Mouse (Mus musculus) induced T-regulatory cell, adult 2 months (primary cell): ENCODE data around the gene Tmem242.

Source experiments
- DNase-seq: peaks from one replicate; pipeline ENCODE4 v3.0.0-alpha.2; 2012; ENCODE audit warnings: low read depth

The Tmem242 gene

DNA sequence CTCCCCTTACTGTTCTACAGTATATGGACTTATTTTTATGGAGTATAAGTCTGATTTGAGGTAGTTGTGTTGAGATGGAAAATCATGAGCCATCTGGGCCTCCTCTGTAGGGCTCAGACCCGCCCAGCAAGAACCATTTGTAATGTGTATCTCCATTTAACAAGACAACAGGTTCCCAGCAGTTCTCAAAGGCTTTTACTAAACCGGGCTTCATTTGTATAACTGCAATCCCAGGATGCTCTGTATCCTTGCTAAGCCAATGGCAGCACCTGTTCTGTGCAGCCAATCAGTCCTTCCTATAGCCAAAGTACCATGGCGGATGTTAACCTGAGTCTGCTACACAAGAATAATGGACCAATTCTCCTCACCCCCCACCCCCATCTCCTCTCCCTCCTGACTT lies 23.5 kb downstream of the Tmem242 start:
- no peak for DNase-seq

DNA sequence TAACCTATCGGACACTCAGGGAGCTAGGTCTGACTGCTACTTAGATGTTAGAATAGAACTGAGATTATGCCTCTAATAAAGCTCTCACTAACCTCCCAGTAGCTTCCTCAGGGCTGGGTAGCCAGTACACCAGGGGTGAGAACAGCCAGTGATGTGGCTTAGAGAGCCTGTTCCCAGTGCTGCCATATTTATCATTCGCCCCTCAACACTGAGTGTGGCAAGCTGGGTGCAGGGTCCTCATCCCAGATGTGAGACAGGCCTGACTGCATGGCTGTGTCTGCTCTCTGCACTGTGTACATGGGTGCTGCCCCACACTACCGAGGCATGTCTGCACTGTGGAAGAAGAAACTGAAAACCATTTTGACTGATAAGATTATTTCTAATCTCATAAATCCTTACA lies 26.0 kb downstream of the Tmem242 start:
- DNase-seq, result no peak

DNA sequence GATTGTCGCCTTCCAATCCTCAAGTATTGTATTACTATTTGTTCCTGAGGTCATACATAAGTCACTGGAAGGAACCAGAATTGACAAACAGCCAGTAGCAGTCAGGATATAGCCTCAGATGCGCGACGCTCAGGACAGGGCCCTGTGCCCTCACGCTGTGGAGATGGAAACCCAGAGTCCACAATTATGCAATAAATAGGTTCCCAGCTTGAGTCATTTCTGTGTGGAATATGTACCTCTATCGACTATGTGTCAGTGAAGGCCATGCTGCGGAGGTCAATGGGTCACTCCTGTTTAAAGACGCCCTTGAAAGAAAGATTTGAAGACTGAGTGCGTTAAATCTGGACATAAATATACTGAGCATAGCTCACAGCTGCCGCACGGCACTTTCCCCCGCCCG lies 26.7 kb downstream of the Tmem242 start:
- no peak for DNase-seq

DNA sequence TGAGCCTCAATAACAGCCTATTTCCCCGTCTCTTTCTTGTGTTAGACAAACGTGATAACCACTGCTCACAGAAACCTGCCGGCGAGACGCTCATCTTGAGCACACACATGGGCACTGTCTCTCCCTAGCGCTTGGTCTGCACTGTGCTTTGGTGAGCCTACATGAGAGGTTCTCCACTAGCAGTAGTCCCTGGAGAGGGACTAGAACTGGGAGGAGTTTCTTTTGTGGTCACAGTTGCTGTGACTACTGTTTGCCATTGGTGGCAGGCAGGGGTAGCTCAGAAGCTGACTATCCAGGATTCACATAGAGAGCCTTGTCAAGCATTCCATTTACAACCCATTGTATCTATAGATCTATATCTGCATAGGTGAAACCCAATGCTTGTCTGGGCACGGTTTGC lies 27.3 kb downstream of the Tmem242 start:
- DNase-seq, result no peak

DNA sequence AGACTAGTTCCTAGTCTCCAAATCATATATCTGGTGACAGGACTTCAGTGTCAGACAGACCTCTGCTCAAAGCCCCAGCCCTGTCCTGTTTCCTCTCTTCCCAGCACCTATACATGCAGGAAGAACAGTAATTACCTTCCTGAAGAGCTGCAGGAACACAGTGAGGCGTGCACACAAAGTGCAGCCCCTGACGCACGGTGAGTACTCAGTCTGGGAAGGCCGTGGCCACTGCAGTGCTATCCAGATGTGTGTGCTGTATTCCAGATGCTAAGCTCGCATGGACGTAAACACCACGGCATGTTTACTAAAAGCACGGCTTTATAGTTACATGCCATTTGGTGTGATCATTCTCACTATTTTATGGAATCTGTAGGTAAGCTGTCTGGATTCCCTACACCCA lies 27.8 kb downstream of the Tmem242 start:
- no peak for DNase-seq

DNA sequence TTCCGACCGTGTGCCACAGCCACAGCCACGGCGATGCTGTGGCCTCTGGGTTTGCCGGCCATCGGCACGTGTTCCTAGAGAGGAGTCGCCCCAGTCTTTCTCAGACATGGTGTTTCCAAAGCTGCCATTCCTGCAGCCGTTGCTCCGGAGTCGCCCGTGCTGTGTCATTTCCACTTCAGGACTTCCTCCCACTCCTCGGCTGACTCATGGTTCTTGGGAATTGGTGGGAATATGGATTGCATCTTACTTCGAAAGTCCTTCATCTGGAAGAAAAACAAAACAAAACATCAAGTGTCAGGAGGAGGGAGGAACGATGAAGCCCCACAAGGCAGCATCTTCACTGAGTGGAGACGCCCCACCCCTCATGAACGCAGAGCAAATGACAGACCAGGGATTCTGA lies 28.9 kb downstream of the Tmem242 start:
- no peak for DNase-seq

DNA sequence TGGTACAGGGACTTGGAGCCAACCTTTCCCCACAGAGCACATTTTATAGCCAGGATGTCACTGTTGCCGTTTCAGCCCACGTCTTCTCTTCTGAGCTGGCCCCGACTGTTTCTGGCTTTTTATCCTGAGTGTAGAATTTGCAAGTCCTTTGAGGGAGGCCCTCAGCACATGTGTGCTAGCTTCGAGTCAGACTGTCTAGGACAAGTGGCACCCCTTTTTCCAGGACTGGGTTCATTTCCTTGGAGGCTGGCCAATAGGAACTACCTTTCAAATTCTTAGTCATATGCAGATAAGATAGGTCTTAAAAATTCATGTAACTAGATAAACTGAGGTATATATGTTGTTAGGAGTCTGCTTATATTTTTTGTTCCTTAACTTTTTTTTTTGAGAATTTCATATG lies 29.7 kb downstream of the Tmem242 start:
- no peak for DNase-seq

DNA sequence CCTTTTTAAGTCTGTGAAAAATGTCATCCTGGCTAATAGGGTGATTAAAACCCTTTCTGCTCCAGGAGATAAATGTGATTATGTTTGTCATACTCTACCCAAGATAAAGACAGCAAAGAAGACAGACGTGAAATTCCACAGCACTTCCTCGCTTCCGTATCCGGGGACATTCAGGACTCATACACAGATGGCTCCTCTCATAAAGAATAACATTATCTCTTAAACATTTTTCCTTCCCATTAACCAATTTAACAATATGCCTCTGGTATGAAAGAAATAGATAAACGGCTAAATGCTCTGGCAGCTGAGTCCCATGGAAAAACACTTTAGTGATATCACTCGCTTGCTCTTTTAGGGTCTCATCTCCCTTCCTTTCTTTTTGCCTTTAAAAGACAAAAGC lies 33.0 kb downstream of the Tmem242 start:
- no peak for DNase-seq

DNA sequence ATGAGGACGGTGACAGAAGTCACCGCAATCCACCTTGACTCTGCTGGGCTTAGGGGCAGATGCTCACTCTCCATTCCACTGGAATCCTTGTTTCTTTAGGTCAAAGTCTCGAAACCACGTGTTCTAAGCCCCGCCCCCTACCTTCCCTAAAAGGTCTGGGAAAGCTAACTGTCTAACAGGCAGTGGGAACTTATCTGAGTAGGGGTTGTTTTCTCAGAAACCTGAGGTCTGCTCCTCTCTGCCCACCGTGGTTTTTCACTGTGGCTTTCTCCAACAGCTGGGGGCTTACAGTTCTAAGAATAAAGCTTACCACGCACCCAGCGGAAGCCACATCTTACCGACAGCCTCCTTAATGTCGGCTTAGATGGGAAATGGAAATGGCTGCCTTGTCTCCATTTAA lies 33.5 kb downstream of the Tmem242 start:
- DNase-seq, result no peak

DNA sequence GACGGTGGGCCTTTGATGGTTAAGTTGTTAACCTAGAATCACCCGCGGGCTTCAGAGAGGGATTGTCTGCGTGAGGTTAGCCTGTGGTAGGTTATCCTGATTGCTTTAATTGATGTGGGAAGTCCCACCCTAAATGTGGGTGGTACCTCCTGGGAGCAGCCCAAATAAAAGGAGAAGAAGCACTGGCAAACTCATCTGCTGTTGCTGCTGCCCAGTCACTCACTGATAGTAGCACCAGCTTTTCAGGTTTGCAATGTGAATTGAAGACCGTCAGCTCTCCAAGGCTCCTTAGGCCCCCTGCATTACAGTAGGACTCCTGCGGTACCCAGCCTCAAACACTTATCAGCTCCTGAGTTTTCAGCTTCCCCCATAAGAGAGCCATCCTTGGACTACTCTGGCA lies 36.2 kb downstream of the Tmem242 start:
- no peak for DNase-seq

DNA sequence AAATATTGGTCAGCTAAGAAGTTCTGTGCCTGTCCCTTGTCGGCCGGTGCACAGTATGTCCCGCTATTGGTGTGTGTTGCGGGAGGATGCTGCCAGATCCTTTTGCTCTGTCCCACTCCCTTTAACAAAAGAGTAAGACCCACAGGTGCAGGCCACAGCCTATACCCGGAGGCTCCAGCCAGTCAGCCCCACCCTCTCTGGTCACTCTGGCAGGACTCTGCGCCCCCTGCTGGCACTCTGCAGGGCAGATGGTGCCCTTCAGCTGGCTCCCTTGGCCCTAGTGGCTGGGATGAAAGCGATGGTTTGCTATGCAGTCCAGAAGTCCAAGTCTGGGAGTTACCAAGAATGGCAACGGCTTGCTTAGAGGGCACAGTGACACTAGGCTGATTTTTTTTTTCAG lies 37.4 kb downstream of the Tmem242 start:
- peak; percentile 70 for DNase-seq

DNA sequence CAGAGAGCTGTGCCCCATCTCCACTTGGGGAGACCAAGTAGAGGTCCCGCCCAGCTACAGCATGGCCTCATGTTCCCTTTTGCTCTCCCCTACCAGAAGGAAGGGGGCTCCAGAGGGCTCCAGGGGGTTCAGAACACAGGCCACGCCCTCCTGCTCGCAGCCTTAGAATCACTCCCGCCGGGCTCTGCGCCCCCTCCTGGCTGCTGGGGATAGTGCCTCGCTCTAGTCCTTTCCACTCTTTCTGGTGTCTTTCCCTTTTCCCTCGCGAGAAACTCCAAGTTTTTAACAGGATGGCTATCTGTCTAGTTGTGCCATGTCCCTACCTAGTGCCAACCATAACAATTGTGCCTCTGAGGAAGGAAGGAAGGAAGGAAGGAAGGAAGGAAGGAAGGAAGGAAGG lies 38.0 kb downstream of the Tmem242 start:
- DNase-seq, result peak; percentile 77

DNA sequence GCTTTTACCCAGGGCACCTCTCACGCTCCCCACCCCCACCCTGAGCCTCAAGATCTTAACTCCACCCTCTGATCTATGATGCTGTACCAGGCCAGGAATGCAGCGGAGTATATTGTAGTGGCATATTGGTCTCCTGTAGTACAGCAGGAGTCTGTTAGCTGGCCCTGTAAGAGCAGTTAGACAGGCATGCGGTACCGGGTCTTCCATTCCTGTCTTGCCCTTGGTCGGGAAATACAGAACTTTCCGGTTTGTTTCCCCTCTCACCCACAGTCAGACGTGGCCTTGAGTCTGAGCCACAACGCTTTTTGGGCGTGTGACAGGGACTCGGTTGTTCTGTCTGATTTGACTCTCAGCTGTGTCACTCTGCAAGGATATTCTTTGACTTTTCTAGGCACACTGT lies 38.8 kb downstream of the Tmem242 start:
- no peak for DNase-seq

DNA sequence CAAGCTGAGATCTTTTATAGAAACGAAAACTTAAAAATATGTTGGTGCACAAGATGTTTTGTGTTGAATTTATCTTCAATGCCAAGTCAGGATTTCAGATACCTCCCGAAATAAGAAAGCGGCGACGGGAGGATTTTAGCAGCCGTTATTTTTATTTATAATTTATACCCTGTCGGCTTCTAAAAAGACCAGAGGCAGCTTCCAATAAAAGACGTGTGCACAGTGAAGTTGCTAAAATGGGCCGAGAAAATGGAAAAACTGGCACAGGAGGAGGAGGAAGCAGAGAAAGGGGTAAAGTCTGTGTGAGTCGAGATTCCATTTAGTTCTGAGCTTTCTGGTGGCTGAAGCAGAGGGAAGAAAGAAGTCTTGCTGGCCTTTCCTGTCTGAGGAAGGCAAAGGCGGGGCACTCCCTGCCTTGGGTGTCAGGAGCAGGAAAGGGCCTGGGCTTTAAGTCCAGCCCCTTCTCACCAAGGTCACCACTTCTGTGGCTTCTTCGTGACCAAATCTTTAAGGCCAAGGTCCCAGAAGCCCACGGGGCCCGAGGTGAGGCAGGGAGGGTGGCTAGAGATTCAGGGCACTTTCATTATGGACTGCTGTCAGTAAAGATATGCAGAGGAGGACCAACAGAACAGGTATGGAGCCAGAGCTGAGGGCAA lies 39.5 kb downstream of the Tmem242 start:
- DNase-seq, result no peak

DNA sequence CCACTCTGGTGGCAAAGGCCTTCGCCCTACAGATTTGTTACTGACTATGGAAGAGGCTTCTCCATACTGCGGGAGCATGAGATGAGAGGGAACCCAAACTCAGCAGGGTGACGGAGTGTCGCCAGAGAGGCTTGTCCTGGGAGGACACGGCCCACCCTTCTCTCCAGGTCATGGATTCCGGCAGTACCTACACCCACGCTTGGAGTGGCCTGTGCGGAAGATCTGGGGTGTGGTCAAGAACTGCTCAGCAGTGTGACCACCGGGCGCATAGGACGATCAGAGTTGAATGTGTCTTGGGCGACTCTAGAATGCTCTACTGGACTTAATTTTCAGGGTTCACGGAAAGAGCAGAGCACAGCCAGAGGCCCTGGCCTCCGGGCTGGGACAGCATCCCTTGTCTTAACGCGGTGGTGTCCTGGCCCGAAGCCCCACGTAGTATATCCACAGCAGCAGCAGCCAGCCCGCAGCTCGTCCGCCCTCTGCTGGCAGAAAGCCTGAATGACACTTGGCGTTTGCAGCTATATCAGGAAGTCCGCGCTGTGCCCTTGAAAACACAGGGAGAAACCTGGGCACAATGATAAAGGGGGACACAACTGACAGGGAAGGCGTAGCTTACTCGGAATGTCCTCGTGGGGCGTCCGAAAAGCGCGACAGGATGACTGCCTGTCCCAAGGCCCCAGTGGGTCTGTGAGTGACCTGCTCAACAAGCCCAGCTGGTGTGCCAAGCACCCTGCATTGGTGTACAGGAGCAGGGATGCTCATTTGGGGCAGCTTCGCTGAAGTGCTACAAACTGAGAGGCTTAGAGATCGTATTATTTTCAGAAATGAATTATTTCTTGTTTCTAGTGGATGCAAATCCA lies 42.7 kb downstream of the Tmem242 start:
- peak; percentile 84 for DNase-seq

DNA sequence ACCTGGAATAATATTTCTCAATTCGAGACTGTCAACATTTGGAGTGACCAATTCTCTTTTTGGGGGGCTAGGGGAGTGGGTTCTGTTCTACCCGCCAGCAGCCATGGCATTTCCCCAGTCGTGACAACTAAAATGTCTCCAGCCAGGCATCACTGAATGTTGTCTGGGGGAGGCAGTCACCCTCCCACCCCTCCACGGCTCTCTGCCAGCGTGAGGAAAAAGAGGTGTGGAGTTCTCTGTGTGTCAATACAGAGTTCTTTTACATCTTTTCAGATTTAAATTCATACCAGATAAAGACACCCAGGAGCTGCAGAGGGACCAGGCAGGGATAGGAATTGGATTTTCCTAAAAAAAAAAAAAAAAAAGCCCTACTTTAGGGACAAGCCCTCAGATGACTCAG lies 43.8 kb downstream of the Tmem242 start:
- no peak for DNase-seq

DNA sequence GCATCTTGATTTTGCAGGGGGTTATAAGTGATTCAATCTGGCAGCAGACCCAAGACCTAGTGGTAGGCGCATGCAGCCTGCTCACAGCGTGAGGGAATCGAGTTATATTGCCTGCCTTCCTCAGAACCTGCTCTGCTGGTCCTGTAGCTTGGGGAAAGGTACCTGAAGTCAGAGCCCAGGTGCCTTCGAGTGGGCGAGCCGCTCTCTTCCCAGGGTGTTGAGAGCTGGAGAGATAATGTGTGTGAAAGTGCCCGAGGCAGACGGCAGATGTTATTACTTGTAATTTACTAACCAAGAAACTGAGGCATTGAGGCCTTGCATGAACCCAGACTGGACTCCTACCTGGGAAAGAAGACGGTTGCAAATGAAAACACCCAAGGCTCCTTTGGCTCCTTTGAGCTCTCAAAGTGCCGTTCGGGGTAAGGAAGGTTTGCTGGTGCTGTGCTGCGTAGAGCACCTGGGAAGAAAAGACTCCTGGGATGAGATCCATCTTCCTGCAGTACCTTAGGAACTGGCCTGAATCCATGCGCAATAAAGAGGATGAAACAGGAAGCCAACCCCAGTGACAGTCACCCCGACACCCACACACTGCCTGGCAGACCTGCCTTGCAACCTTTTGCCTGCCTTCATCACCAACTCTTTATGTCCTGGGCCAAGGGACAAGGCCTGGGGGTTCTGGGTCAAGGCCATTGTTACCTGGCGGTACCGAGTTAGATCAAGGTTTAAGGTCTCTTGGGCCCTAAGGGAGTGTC lies 44.4 kb downstream of the Tmem242 start:
- DNase-seq, result no peak

DNA sequence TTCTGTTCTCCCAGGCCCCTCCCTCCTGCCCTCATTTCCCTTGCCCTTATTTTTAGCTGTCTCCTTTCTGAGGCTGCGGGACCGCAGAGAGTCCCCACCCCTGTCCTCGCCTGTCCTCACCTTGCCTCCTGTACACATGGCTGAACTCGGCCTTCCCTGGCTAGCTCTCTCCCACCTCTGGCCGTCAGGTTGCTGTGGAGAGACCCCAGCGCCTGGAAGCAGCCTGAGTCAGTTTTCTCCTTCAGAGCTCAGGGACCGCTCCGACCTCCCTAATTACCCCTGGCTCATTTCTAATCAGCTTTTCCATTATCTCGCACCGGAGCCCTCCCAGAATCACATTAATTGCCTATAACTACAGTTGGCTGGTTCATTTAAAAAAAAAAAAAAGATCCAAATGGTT lies 49.4 kb downstream of the Tmem242 start:
- DNase-seq, result no peak

DNA sequence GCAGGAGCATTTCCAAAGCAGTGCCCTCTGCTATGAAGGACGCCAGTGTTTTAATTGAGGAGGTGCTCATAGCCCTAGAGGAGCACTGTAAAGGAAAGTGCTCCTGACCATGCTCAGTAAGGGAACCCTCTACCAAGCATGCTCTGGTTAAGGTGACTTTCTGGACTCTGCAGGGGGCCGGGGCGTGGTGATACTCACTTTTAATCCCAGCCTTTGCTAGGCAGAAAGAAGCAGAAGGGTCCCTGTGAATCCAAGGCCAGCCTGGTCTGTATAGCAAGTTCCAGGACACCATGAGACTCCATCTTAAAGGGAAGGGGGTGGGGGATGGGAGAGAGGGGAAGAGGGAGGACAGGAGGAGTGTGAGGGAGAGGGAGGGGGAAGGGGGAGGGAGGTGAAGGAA lies 51.7 kb downstream of the Tmem242 start:
- DNase-seq, result no peak

DNA sequence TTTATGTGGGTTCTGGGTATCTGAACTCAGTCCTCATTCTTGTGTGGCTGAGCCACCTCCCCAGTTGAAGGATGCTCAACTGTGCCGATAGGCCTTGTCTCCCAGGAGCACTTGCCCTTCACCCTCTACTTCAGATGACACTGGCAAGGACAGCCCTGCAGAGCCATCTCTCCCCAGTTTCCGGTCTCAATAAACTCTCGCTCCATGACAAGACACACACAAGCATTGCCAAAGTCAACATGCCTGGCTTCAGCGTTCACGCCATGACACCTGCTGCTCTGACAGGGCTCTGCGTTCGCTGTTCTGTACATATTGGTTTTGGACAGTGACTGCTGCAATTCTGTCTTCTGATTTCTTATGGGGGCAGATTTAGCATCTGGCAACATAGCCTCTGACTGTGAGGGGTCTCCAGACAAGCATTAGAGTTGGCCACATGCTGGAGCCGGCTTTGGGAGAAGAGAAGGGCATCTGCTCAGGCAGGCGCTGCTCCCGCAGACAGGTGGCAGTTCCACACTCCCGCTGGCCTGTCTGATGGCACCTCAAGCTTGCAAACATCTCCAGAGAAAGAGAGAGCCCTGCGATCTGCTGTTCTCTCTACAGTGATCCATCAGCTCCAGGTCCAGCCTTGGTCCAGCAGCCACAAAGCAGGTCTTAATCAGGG lies 53.0 kb downstream of the Tmem242 start:
- DNase-seq, result no peak

DNA sequence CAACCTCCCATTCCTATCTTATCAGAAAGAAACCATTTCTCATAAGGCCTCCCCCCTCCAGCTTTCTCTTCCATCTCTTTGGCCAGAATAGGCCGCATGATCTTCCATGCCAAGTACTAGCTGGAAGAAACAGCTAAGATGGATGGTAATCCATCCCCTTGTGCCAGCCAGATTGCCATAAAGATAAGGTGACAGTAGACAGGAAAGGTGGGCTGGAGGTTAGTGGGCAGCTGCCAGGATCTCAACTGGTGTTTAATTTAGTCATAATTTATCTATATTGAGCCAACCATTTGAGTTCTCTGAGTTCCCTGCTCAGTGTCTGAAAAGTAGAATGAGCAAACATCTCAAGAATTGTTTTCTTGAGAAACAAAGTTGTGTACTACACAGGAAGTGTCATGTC lies 54.4 kb downstream of the Tmem242 start:
- no peak for DNase-seq

DNA sequence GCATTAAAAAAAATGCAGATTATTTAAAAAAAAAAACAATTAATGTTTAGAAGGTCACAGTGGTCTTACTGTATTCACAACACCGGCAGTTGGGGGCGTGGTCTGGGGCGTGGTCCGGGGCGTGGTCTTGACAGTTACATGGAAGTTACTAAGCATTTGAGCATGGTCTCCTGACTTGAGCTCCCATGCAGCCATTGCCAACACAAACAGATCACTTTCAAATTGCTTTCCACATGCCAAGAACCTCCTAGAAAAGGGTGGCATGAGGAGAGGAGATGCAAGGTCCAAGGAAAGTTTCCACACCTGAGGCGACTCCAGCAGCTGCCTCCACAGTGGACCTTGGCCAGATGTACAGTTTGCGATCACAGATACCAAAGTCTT lies 62.1 kb downstream of the Tmem242 start:
- peak; percentile 20 for DNase-seq
